Mouse (Mus musculus): Measurements from ENCODE around the gene Ciao2a.

Ciao2a gene

DNA sequence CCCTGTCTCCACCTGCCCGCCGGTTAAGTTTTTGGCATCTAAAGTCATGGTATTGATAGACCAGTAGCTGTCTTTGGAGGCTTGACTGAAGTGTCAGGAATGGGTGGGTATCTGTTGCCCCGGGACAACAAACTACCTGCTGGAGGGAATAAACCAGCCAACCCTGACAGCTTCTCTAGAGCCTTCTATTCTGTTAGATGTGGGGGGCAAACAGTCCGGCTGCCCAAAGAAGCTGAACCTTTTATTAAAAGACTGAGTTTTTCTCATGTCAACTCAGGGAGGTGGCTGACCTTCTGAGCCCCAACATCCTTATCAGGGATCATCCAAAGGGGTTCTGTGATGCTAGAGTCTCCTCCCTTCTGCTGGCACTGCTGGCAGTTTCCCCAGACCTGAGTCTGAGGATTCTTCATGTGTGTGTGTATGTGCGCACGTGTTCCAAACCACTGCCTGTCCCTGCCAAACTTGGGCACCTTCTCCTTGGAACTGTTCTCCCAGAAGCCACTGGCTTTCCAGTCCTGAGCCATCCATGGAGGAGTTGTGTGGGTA, 32.5 kb downstream of the Ciao2a start:
- DNase-seq (ENCODE audit: extremely low read depth, low read depth, low spot score): no peak

DNA sequence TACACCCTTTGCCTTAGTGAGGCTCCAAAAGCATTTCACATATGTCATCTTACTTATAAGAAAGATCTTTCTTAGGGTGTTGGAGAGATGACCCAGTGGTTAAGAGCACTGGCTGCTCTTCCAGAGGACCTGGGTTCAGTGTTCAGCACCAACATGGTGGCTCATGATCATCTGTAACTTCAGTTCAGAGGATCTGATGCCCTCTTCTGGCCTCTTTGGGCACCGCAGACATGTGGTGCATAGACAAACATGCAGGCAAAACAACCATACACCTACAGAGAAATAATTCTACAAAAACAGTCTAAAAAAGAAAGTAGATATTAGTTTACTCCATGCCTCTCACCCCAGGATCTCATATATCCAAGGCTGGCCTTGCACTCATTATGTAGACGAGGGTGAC, 33.7 kb downstream of the Ciao2a start:
- DNase-seq (ENCODE audit: extremely low read depth, low read depth, low spot score): no peak

DNA sequence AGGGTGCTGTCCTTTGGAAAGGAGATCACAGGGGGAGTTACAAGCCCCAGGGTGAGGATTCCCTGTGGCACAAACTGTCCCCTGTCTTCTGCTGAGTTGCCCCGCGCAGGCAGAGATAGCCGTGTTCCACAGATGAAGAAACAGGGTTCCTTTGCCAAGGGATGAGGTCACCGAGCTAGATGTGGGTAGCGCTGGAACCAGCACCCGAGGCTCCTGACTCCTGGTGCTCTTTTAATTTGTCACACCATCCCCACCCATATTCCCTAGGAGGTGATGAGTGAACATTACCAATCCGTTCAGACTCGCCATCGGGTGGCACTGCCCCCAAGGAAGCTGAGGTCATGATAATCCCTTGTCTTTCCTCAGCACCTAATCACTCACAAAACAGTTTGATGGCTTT, 36.6 kb downstream of the Ciao2a start:
- DNase-seq (ENCODE audit: extremely low read depth, low read depth, low spot score): no peak

DNA sequence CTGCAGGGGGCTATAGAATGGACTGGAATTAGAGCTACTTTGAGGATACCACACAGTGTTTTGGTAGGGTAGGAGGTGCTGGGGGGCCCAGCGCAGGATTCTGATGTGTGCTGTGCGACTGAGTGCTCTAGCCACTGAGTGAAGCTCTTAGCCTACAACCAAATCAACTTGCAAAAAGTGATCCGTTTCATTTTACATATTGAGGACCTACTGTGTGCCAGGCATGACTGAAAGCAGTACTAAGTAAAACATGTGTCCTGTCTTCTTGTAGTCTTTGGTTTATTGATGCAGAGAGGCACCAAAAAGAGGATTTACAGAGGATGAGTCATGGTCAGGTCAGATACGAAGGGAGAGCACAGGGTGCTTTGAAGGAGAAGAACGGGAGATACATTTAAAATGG, 40.8 kb downstream of the Ciao2a start:
- no peak for DNase-seq (ENCODE audit: extremely low read depth, low read depth, low spot score)

DNA sequence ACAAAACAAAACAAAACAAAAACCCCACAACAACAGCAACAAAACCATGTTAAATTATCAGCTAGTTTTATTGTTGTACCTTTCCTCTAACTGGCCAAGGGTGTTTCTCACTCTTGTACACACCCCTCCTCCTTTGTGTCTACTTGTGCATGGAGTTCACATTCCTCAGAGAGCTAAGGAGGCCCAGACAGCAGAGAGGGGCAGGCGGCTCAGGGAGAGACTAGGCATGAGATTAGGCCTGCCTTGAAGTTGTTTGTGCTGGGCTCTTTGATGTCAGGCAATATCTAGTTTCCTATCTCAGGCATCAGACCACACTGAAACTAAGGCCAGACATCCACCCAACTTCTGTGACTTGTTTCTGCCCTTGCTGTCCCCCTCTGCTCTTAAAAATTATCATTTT, 41.8 kb downstream of the Ciao2a start:
- no peak for DNase-seq (ENCODE audit: extremely low read depth, low read depth, low spot score)

DNA sequence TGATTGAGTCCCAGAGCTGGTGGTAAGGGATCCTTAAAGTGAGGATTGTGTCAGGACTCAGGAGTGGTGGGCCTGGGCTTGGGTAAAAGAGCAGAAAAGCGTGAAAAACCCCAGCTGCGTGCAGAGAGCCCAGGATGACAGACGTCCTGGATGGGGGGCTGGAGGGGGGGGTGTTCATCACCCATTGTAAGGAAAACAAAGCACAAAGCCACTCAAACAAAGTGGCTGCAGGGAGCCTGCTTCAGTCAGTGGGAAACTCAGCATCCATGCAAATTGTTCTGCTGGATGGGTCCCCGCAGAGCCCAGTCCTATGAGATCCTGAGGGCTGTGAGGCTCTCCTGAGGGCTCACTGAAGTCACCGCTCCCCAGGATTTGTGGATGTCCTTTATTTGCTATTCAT, 44.1 kb downstream of the Ciao2a start:
- no peak for DNase-seq (ENCODE audit: extremely low read depth, low read depth, low spot score)

DNA sequence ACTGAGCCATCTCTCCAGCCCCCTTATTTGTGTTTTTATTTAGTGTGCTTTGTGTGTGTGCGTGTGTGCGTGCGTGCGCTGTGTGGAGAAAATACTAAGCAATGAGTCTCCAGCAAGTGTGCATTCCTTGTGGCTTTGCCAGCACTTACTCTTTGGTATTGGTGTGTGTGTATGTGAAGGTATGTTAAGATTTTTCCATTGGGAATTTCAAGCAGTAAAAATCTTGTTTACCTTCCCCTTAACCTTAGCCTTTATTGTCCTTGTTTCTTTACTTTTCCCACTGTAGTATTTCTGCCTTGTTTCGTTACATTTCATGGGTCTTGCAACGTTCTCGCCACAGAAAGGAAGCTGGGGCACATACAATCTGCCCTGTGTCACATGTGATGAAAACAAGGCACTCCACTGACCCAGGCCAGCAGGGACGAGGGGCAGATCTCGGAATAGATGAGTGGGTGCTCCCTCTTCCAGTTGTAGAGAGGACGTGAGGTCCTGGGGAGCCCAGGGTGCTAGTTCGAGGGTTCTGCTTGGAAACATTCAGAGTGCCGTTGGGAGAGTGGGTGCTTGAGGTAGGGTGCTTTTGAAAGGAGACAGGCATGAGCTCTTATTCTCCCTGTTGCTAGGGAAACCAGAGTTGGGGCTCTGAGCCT, 45.0 kb downstream of the Ciao2a start:
- no peak for DNase-seq (ENCODE audit: extremely low read depth, low read depth, low spot score)

DNA sequence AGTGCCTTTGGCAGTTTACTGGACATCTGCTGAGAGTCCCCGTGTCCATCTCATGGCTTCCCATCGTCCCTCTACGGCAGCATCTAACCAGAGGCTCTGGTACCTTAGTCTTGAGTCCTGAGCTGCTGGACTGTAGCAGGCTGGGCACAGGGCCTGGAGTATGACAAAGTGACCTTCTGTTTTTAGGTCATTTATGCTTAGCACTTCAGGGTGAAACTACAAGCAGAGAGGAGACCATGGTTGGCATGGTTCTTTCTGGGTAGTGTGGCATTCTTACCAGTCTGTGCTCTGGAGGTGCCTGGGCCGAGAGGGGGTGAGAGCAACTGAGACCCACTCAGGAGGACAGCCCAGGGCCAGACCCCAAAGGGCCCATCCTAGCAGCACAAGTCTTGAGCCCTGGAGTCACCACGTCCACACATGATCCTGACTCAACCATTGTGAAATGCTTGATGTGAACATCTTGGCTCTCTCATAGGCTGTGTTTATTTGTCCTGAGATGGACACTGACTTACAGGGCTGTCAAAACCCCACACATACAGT, 47.0 kb downstream of the Ciao2a start:
- no peak for DNase-seq (ENCODE audit: extremely low read depth, low read depth, low spot score)

DNA sequence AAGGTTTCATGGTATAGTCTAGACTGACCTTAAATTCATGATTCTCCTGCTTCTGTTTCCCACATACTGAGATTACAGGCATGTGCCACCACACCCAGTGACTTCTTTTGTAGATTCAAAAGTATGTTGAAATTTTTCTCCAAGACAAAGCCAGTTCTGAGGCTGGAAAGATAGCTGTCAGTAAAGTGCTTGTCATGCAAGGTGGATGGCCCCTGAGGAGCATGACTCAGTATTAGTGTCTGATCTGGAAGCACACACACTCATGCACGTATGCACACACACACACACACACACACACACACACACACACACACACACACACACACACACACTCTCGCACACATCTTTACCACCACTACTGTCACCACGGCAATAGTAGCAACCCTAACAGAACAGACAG, 48.6 kb downstream of the Ciao2a start:
- DNase-seq (ENCODE audit: extremely low read depth, low read depth, low spot score): no peak

DNA sequence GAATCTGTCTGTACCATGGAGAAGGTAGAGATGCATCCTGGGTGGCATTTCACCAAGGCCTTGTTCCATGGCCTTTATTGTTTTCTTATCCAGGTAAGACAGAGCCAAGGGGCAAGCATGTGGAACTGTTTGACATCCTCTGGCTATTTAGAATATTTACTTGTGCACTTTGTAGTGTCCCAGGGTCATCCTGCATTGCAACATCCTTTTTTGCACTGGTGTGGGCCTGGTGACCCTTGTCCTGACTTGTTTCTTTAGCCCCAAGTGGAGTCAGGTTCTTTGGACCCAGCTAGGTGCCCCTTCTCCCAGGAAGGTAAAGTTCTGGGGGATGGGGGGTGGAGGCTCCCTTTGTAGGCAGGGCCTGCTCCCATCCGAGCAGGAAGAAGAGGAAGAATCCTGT, 51.6 kb downstream of the Ciao2a start:
- no peak for DNase-seq (ENCODE audit: extremely low read depth, low read depth, low spot score)

DNA sequence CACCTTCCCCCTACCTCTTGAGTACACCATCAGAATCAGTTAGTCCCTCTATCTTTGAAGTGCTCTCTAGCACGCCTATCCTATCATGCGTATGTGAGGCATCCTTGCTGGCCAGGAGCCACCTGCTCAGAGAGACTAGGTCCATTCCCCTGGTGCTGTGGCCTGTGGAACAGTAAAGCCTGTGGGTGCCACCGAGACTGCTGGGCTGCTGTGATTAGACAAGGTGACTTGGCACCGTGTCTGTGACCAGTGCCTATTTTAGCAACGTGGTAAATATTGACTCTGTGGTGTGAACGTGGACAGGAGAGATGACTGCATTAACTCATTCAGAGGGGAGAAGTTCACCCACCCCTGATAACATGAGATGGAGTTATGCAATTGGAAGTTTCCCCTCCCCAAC, 53.4 kb downstream of the Ciao2a start:
- DNase-seq (ENCODE audit: extremely low read depth, low read depth, low spot score): no peak

DNA sequence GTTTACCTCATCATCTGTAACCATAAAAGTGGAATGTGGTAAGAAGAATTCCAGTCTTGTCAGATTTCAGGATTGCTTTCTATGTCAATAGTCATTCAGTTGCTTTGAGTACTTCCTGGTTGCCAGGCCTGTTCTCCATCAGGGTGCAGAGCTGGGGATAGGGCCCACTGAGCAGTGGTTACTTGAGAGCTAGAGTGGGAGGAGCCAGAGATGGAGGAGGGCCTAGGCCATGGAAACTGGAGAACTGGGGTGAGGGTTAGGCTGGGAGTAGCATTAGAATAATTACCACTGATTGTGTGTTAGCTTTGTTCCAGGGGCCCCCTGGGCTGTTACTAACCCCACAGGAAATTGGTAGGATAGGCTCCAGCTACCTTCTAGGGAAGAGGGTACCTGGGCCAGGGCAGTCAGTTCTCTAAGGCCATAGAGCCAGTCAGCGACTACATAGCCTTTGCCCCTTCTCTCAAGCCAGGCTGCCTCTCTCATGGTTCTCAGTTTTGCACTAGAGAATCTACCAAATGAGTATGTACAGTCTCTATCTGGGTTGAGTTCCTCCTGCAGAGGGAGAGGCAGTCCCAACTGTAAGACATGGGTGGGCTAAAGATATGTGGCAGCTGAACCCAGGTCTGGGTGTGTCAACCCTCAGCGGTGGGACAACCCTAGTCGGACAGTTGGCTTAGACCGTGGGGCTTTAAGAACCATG, 54.9 kb downstream of the Ciao2a start:
- DNase-seq (ENCODE audit: extremely low read depth, low read depth, low spot score): no peak

DNA sequence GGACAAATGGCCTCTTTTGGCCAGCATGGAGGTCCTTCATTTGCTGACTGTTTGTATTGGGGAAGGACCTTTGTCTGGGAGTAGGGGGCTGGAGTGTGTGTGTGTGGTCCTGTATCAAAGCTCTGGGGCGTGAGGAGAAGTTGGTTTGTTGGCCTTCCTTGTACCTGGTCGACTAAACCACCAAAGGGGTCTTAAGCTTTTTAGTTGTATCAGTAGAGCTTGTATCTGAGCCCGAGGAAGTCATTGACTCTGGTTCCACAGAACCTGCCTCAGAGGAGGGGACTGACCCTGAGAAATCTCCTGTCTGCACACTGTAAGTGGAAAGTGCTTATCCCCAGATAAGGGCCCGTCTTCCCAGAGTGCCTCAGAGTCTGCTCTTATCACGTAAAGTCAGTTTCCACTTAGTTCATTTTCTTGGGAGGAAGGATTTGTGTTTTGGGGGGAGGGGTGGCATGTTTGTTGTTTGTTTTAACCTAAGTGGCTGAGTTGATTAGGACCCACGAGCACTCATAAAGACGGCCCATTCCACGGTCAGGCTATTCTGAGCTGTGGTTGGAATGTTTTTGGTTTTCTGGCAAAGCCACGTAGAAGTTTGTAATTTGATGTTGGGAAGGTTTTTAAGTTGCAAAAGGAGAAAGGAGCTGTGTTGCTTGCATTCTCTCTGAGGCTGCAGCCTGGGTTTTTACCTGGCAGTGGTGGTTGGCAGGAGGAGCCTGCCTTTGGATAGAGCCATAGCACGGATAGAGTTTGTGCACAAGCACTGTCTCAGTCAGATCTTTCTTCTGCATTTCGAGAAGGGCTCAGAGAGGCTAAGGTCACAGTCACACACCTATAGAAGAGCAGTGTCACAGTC, 55.6 kb downstream of the Ciao2a start:
- no peak for DNase-seq (ENCODE audit: extremely low read depth, low read depth, low spot score)

DNA sequence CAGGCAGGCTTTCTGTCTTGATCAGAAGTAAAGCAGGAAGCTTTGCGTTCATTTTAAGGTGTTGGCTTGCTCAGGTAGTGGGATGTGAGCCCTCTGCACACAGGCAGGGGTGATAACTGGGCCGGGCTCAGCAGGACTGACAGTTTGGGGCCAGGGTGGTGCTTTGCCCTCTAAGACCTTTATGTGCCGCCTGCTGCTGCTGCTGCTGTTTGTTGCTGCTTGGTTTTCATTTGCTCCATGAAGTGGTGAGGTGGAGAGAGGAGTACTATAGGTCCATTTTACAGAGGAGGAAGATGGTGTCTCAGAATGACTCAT, 56.2 kb downstream of the Ciao2a start:
- no peak for DNase-seq (ENCODE audit: extremely low read depth, low read depth, low spot score)

DNA sequence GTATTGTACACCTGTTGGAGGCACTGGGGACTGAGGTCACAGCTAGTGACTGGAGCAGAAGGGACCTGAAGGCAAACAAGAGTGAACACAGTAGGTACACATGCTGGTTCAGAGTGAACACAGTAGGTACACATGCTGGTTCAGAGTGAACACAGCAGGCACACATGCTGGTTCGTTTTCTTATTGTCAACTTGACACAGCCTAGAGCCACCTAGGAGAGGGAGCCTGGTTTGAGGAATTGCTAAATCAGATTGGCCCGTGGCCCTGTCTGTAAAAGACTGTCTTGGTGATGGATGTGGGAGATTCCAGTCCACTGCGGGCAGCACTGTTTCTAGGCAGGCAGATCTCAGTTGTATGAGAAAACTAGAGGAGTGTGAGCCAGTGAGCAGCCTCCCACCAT, 56.6 kb downstream of the Ciao2a start:
- DNase-seq (ENCODE audit: extremely low read depth, low read depth, low spot score): no peak

DNA sequence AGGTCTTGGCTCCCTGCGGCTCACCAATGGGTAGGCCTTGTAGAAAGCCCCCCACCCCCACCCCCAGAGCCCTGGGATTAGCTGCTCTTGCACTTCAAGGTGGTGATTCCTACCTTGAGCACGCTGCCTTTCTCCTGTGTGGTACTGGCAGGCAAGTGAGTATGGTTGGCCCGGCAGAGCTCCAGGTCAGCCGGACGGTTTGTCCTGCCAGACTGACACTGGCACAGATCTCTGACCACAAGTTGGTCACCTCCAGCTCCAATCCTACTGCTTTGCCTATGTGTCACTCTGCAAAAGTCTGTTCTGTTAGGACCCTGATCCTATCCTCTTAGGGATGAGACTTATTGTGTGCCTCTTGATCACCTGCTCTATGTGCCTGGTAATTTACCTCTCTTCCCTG, 58.2 kb downstream of the Ciao2a start:
- DNase-seq (ENCODE audit: extremely low read depth, low read depth, low spot score): no peak

DNA sequence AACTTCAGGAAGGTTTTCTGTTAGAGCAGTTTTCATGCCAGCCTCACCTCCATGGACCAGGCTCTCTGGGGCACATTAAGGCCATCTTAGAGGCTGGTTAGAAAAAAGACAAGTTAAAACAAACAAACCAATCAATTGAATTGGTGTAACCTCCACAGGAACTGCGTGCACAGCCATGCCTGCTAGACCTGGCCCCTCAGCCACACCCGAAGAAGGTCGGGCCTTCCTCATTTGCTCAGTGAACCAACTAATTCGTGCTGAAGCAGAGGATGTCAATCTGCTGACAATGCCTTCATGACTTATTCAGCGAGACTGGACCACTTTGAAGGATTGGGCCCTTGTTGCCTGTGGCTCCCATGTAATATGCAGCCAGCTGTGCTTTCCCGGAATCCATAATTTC, 60.0 kb downstream of the Ciao2a start:
- no peak for DNase-seq (ENCODE audit: extremely low read depth, low read depth, low spot score)

Data from fat pad, adult 2 months (tissue).